Mouse (Mus musculus): ENCODE results near the gene Olfr1090.

Olfr1090 gene

DNA sequence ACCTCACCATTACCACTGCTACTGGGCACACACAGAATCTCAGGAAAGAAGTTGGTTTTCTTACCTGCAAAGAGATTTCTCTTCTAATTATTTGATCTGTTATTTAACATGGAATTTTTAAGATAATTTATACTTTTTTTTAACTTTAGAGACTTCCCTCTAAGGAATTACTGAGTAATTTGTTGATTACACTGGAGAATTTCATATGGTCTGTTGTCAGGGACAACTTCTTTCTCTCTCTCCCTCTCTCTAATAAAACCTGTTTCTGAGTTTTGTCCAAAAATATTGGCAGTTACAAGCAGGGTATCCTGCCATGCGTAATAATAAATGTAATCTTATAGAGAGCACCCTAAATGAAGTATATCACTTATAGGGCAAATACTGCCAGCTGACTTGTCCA lies at the start of gene Olfr1090:
Olfr1090 (minus strand) TSS at position 101 of the 400 bp plus-strand sequence.
- no peak for DNase-seq

DNA sequence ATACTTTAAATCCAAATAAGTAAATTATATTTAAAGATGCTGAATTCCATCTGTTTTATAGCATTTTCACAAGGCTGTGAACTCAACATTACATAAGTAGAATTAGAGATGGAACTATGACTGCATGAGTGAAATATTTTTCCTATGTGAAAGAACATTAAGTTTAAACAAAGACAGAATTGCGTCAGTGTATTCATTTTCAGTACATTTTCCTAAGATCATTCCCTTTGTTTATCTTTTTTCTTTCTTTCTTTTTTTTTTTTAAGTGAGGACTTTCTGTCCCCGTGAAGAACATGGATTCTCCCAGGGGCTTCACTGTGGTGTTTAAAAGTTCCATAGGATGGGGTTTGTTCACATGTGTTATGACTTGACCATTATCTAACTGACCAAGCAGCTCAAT lies 23.4 kb upstream of the Olfr1090 start, which contains the start of gene Olfr1093:
Olfr1093 (plus strand) TSS at position 301 of the 400 bp plus-strand sequence.
- no peak for DNase-seq

- DNase-seq: no peak
Measured at GRCm38 (mm10) chr2:86761050-86761449, 2.3 kb upstream of the Olfr1090 start.

GRCm38 (mm10) chr2:86733601-86734000 lies 25.2 kb downstream of the Olfr1090 start, which contains the start of gene Olfr1089:
Gene Olfr1089 (minus strand): TSS chr2:86733701.
- no peak for DNase-seq
